Mouse (Mus musculus): ENCODE measurements around the gene Psap.

The Psap gene

DNA sequence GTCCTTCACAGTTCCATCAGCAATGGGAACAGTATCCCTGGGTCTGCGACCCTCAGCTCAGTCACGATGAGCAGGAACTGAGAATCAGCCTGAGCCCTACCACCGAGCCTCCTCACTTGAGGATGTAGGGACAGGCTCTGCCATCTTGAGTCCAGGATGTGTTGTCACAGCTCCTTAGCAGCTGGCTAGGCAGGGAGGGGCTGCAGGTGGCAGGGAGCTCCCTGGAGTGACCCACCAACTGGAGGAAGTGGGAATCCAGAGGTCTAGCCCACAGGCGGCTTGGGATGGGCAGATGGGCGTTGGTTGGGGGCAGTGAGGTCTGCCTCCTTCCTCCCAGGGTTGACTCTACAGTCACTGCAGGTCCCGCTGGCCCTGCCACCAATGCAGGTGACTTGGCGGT is 14.1 kb upstream of the Psap start:
- DNase-seq (ENCODE audit: extremely low spot score, low read depth, low spot score): no peak

- no peak for DNase-seq (ENCODE audit: extremely low spot score, low read depth, low spot score)
Observed at GRCm38 (mm10) chr10:60265252-60265651, 12.2 kb upstream of the Psap start.

DNA sequence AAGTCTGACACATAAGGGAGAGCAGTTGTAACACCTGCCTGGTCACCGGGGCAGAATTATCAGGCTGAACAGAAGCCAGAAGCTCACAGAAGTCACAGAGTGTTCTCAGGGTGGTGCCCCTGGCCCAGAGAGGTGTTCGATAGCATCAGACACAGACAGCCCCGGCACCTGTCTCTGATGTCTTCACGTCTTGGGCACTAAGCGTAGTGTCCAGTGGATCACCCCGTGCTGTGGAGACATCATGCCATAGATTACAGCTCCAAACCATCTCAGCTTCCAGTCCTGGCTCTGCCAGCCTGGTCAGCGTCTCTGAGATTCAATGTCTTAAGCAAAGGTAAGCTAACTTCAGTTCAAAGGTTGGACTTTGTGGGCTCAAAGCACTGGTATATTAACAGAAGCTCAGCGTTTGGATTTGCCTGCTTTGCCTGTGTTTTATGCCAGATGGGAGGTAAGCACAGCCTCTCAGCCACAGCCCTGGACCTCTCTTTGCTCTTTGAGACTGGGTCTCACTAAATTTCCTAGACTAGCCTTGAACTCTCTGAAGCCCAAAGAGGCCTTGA is 10.5 kb upstream of the Psap start:
- no peak for DNase-seq (ENCODE audit: extremely low spot score, low read depth, low spot score)

- no peak for DNase-seq (ENCODE audit: extremely low spot score, low read depth, low spot score)
Observed at GRCm38 (mm10) chr10:60268738-60269137, 8.7 kb upstream of the Psap start.

GRCm38 (mm10) chr10:60269141-60270064 is 8.0 kb upstream of the Psap start:
- DNase-seq (ENCODE audit: extremely low spot score, low read depth, low spot score): no peak

DNA sequence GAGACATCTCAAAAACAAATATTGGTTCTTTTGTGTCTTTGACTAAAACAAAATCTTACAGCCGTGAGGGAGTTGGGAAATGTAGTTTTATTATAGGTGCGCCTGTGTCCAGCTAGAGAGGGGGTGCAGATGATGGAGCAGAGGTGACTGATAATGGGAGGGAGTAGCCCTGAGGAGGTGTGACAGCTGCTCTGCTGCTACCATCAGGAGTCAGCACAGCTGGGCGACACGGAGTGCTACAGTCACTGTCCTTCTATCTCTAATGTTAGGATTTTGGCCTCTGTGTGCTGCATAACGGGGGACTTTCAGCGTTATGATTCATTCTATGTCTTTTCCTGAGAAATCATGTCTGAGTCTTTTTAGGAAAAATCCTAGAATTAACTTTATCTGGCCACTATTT is 6.4 kb upstream of the Psap start:
- DNase-seq (ENCODE audit: extremely low spot score, low read depth, low spot score): no peak

DNA sequence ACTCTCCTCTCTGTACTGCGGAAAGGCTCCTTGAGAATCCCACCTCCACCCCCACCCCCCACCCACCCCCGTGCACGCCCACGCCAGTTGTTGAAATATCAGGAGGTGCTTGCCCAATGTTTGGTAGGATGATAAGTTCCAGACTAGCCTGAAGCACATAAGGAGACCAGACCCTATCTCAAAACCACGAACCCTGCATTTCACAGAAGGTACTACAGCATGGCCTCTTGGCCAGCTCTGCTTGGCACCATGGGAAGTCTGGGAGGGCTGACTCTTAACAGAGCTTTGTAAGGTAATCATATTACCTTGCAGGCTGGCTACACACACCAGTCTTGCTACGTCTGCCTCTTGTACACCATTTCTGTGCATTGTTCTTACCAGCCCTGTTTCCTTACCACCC is 5.2 kb upstream of the Psap start:
- DNase-seq (ENCODE audit: extremely low spot score, low read depth, low spot score): no peak

DNA sequence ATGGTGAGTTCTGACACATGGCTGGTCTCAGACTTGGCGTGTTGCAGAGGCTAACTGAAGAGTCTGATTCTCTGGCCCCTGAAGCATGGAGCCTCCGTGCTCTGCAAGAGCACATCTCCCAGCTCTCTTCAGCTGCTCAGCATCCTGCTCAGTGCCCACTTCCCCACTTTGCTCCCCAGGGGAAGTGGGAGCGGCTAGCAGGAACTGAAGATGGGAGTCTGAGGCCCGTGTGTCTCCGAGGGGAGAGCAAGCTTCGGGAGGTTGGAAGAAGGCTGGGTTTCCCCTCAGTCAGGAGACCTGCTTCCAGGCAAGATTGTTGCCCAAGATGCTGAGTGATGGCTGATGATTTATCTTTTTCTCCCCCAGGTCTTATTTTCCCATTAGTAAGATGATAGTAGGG is 4.0 kb upstream of the Psap start:
- no peak for DNase-seq (ENCODE audit: extremely low spot score, low read depth, low spot score)

- DNase-seq (ENCODE audit: extremely low spot score, low read depth, low spot score): no peak
Observed at GRCm38 (mm10) chr10:60278006-60278399, 576 bp downstream of the Psap start.

DNA sequence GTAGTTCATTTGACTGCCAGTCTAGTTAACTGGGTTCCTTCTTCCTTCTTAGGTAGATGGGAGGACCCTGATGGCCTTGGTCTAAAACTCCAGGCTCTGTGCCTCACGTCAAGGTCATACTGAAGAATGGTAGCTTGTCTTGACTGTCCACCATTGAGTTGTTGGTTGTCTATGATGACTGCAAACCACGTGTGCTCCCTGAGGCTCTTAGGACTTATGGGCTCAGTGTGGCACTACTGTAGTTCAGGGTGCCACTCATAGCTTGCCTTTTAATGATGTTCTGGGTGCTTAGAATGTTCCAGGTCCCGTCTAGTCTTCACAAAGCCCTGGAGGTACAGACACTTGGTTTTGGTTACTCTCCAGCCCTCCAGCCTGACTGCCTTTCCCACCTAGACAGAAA is 1.4 kb downstream of the Psap start:
- no peak for DNase-seq (ENCODE audit: extremely low spot score, low read depth, low spot score)

DNA sequence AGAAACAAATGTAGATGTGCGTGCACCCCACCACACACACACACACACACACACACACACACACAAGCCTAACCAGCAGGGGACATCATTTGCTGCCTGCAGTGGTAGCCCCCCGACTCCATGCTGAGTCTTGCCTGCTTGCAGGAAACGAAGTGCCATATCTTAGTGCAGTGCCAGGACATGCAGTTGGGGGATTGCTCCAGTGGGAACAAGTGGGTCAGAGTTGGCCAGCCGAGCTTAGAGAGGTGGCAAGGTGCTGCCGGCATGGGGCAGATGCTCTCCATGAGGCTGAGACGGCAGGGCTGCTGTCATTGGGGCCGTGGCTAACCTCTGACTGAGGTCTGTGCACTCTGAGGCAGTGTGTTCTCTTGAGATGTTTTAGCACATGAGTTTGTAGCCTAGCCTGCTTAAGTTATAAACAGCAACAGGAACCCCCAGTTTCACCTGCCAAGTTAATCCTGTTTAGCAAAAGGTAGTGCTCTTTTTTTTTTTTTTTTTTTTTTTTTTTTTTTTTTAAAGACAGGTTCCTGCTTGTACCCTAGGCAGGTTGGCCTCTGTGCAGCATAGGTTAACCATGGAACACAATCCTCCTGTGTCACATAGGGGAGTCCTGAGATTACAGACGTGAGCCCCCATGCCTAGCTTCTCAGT is 2.0 kb downstream of the Psap start:
- DNase-seq (ENCODE audit: extremely low spot score, low read depth, low spot score): no peak

GRCm38 (mm10) chr10:60279941-60280301 is 2.5 kb downstream of the Psap start:
- DNase-seq (ENCODE audit: extremely low spot score, low read depth, low spot score): no peak

GRCm38 (mm10) chr10:60280353-60280752 is 2.9 kb downstream of the Psap start:
- no peak for DNase-seq (ENCODE audit: extremely low spot score, low read depth, low spot score)

DNA sequence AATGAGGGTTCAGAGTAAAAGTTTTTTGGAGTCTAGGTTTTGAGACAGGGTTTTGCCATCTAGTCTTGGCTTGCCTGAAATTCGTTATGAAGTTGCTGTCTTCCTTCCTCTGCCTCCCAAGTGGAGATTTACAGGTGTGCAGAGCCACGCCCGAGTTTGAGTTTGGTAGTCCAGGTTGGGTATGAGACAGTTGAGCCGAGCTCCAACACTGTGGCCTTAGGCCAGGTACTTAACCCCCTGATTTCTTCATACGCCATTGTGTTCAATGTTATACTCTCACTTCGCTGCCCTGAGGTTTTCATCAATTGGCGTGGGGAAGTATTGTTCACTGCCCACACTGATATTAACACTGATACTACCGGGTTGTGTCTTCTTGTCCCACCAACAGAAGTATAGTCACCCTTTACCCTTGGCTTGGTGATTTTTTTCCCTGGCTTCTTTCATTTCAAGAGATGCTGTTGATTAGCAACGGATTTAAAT is 4.2 kb downstream of the Psap start:
- DNase-seq (ENCODE audit: extremely low spot score, low read depth, low spot score): no peak

- DNase-seq (ENCODE audit: extremely low spot score, low read depth, low spot score): no peak
Observed at GRCm38 (mm10) chr10:60282116-60283014, 4.9 kb downstream of the Psap start.

- no peak for DNase-seq (ENCODE audit: extremely low spot score, low read depth, low spot score)
Observed at GRCm38 (mm10) chr10:60284248-60284647, 6.8 kb downstream of the Psap start.

DNA sequence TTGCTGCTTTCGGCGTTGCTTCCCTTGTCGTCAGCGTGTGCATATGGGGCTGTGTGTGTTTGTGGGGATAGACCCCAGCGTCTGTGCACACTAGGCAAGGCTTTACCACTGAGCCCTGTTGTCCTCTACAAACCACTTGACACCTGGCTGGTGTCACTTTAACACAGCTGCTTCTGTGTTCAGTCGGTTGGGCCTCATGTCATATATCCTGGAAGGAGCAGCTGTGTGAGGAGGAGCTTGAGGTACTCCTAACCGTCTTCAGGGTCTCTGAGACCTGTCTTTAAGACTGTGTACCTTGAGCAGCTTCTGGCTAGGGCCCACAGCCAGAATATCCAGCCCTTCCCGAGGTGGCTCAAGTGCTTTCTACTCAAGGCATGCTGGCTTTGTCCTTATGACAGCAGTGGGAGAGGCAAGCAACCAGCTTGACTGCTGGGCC is 7.3 kb downstream of the Psap start:
- no peak for DNase-seq (ENCODE audit: extremely low spot score, low read depth, low spot score)

GRCm38 (mm10) chr10:60285183-60285582 is 7.8 kb downstream of the Psap start:
- DNase-seq (ENCODE audit: extremely low spot score, low read depth, low spot score): no peak

- no peak for DNase-seq (ENCODE audit: extremely low spot score, low read depth, low spot score)
Observed at GRCm38 (mm10) chr10:60285676-60286372, 8.4 kb downstream of the Psap start.

GRCm38 (mm10) chr10:60286546-60286945 is 9.1 kb downstream of the Psap start:
- DNase-seq (ENCODE audit: extremely low spot score, low read depth, low spot score): no peak

Data from hindlimb bud, embryonic 11.5 days (tissue).